Mouse (Mus musculus) skeletal muscle tissue, adult 2 months (tissue): ENCODE measurements around the gene Tle6.

Experiments used
- DNase-seq: peaks from one replicate; pipeline ENCODE4 v3.0.0-alpha.2; 2012; ENCODE audit warnings: low read depth, low spot score

The Tle6 gene

DNA sequence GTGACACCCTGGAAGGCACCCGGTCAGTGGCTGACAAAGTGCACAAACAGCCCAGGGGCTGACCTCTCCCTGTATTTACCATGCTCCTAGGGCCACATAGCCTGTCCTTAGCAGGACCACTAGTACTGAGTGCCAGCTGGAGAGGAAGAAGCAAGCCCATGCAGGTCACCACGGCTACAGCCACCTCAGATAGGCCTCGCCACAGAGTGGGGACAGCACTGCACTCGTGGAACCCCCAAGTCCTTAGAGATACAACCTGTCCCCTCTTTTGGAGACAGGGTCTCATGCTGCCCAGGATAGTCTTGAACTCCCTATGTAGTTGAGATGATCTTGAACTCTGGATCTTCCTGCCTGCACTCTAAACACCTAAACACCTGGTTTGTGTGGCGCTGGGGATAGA lies 59.5 kb downstream of the Tle6 start:
- no peak for DNase-seq
